ENCODE assay signal across 9 mouse cellular contexts in genomic region chr7:121391984-121392739, GRCm38 (mm10). TPM values are rescaled to one million over a fixed set of nuclear protein-coding genes. Genes with fewer than 3 reads are reported as not detected.
DNase-seq lines count a peak whose midpoint lies in the region; ATAC-seq lines count a peak whose summit lies in the region.
"Had no signal": no experiment of that assay in that cellular context is flagged by ENCODE, and none has a peak within 500 bp of the region (broad histone marks: within the 10 kb centered on the region; RNA-seq: fewer than 3 reads in every experiment).

No protein-coding gene starts in this region.

- peak overlapping the region; percentile 53 for H3K4me2 ChIP-seq in heart, embryonic 12.5 days
- peak overlapping the region; percentile 62 for H3K4me2 ChIP-seq in forebrain, embryonic 14.5 days (ENCODE audit: low read length)
- peak overlapping the region; percentile 68 for H3K4me2 ChIP-seq in neural tube, embryonic 13.5 days

- H3K4me3 ChIP-seq in heart, embryonic 12.5 days, result peak overlapping the region; percentile 33
- peak overlapping the region; percentile 39 for H3K4me3 ChIP-seq in forebrain, embryonic 14.5 days (ENCODE audit: low read depth, low read length)
- H3K4me3 ChIP-seq in neural tube, embryonic 13.5 days, result peak overlapping the region; percentile 49

- 2% methylated on average over 68 of the region's 72 CpGs for WGBS in heart, embryonic 12.5 days
- WGBS in forebrain, embryonic 14.5 days, result 2% methylated on average over 59 of the region's 72 CpGs
- WGBS in neural tube, embryonic 13.5 days, result 1% methylated on average over 72 of the region's 72 CpGs

- H3K36me3 ChIP-seq in heart, embryonic 12.5 days, result no peaks in the 10 kb centered on the region
- no peaks in the 10 kb centered on the region for H3K36me3 ChIP-seq in forebrain, embryonic 14.5 days (ENCODE audit: control insufficient read depth, insufficient read depth, low read length)
- no peaks in the 10 kb centered on the region for H3K36me3 ChIP-seq in neural tube, embryonic 13.5 days

- peak; percentile 29; the same call in 1 of the 2 replicates for ATAC-seq in heart, embryonic 12.5 days (ENCODE audit: insufficient number of reproducible peaks, low FRiP score)
- peak; percentile 67 for ATAC-seq in forebrain, embryonic 14.5 days
- peak; percentile 71 for ATAC-seq in neural tube, embryonic 13.5 days (ENCODE audit: low read depth)

- no peak for DNase-seq in heart, postnatal 25 days (ENCODE audit: low spot score)
- peak; percentile 14 for DNase-seq in Muller cell, postnatal 12 days (ENCODE audit: inconsistent ontology term)
- peak; percentile 55 for DNase-seq in forebrain, embryonic 14.5 days (ENCODE audit: low spot score)
- peak; percentile 26 to 47 for DNase-seq in left cerebral cortex, adult 8-10 months (ENCODE audit: low spot score in 2 of 2)
- DNase-seq in urinary bladder, postnatal 14 days (ENCODE audit: low spot score), result no peak
- DNase-seq in T-cell, adult 2 months (ENCODE audit: low spot score), result no peak

- H3K27ac ChIP-seq in heart, embryonic 12.5 days (ENCODE audit: poor library complexity, severe bottlenecking), result no peak overlapping the region
- H3K27ac ChIP-seq in forebrain, embryonic 14.5 days (ENCODE audit: low read depth, low read length), result no peak overlapping the region
- no peak overlapping the region for H3K27ac ChIP-seq in neural tube, embryonic 13.5 days (replicated peaks)

- H3K9me3 ChIP-seq in heart, embryonic 12.5 days (replicated peaks), result 0 out of 2 replicates have a peak, but pooled peaks cover 3% of the 10 kb centered on the region
- H3K9me3 ChIP-seq in forebrain, embryonic 14.5 days (replicated peaks; ENCODE audit: control insufficient read depth, low read length), result no peaks in the 10 kb centered on the region
- no peaks in the 10 kb centered on the region for H3K9me3 ChIP-seq in neural tube, embryonic 13.5 days

- intact Hi-C loops in heart, postnatal 25 days (cut with DNase I), result no loop called here

- peaks cover 67% of the 10 kb centered on the region for H3K27me3 ChIP-seq in heart, embryonic 12.5 days (replicated peaks)
- H3K27me3 ChIP-seq in forebrain, embryonic 14.5 days (replicated peaks; ENCODE audit: control insufficient read depth, insufficient read depth, low read length), result peaks cover 41% of the 10 kb centered on the region
- H3K27me3 ChIP-seq in neural tube, embryonic 13.5 days, result peaks cover 67% of the 10 kb centered on the region

- H3K9ac ChIP-seq in heart, embryonic 12.5 days, result no peak overlapping the region
- H3K9ac ChIP-seq in forebrain, embryonic 14.5 days (ENCODE audit: low read length), result peak overlapping the region; percentile 50; the same call in 1 of the 2 replicates
- H3K9ac ChIP-seq in neural tube, embryonic 13.5 days, result peak overlapping the region; percentile 67

- peaks cover 9% of the 10 kb centered on the region; the same call in 1 of the 2 replicates for H3K4me1 ChIP-seq in heart, embryonic 12.5 days (replicated peaks)
- peaks cover 4% of the 10 kb centered on the region for H3K4me1 ChIP-seq in forebrain, embryonic 14.5 days (ENCODE audit: control insufficient read depth, insufficient read depth, low read length)
- peaks cover 19% of the 10 kb centered on the region for H3K4me1 ChIP-seq in neural tube, embryonic 13.5 days (replicated peaks)

RNA-seq across cellular contexts. Expression of gene Hs3st2, which starts 0.5 kb away (rescaled TPM):
- 0.22 TPM in 2 replicates for polyA plus RNA-seq in heart, embryonic 12.5 days (2016; fragmentation: Nextera tagmentation; extraction: Ambion mirVana)
- total RNA-seq in heart, postnatal 25 days (2021), result not detected
- 6.2 and 10.8 TPM in 2 replicates for polyA plus RNA-seq in forebrain, embryonic 14.5 days (2014; fragmentation: Nextera tagmentation; extraction: Ambion mirVana)
- total RNA-seq in left cerebral cortex, adult 8-10 months (2022), result 10 to 100 TPM; 38.7 to 51.6 (median 46.9) TPM
- polyA plus RNA-seq in neural tube, embryonic 13.5 days (2015; fragmentation: Nextera tagmentation; extraction: Ambion mirVana), result 14.1 and 16.8 TPM in 2 replicates
- polyA plus RNA-seq: gonadal fat pad, adult 2 months had no signal

Comparison
In these comparisons a context has a peak if more than half of its experiments do, and no peak if none do; other contexts are left out.
1. DNase-seq: peak in Muller cell, postnatal 12 days (single experiment), forebrain, embryonic 14.5 days (single experiment) and left cerebral cortex, adult 8-10 months (2 of 2); none in heart, postnatal 25 days (single experiment), urinary bladder, postnatal 14 days (single experiment) and T-cell, adult 2 months (single experiment).
2. Peak in every context shown above with its lines, with median percentiles within 50 percentile points of each other: ATAC-seq, H3K4me2 ChIP-seq and H3K4me3 ChIP-seq.